Comparison of ENCODE assay signal across 8 mouse cellular contexts in the genomic region with DNA sequence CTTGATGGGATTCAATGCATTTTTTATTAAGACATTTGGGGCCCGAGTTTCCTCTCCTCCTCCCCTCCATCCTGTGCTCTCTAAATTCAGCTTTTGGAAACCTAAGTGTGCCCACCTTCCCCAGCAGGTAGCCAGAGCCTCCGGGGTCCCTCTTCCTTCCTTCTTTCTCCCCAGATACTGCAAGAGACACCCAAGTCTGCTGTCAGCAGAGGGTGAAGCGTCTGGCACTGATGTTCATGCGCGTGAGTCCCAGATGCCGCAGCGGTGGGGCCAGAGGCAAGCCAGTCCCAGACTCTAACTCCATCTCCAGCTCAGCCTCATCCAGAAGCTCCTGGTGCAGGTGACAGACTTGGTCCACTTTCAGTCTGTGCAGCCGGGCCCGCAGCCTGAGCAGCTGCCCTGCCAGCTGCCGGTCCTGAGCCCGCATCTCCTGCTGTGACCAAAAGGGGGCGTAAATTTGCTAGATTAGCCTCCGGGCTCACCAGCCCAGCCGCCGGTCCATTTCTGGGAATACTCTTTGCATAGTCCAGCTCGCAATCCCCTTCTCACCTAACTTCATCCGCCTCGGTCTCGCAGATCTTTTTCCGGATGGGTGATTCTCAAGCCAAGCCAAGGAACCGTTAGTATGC. TPM values are rescaled to one million over a fixed set of nuclear protein-coding genes. Genes with fewer than 3 reads are reported as not detected.
DNase-seq lines count a peak whose midpoint lies in the region; ATAC-seq and TF ChIP-seq lines count a peak whose summit lies in the region.

No protein-coding gene starts in this region.

- no peak for ATAC-seq in embryonic facial prominence, embryonic 14.5 days (ENCODE audit: low read depth)
- no peak for ATAC-seq in heart, embryonic 15.5 days (replicated peaks; ENCODE audit: insufficient number of reproducible peaks, insufficient read depth, low FRiP score, low read depth)
- no peak for ATAC-seq in lung, embryonic 14.5 days (ENCODE audit: insufficient read depth)
- ATAC-seq in neural tube, embryonic 15.5 days (ENCODE audit: low FRiP score): no peak; the same call in 1 of the 2 replicates

- TF ChIP-seq CTCF in lung, embryonic 14.5 days (IDR thresholded peaks at IDR 0.05; ENCODE audit: low read depth): peak; percentile 66

- H3K4me1 ChIP-seq in embryonic facial prominence, embryonic 14.5 days (ENCODE audit: control insufficient read depth, insufficient read depth, low read length): no peaks in the 10 kb centered on the region
- H3K4me1 ChIP-seq in heart, embryonic 15.5 days (replicated peaks): peaks cover 14% of the 10 kb centered on the region
- H3K4me1 ChIP-seq in lung, embryonic 14.5 days (ENCODE audit: insufficient read depth): no peaks in the 10 kb centered on the region
- H3K4me1 ChIP-seq in neural tube, embryonic 15.5 days: peaks cover 8% of the 10 kb centered on the region

- no peaks in the 10 kb centered on the region for H3K27me3 ChIP-seq in embryonic facial prominence, embryonic 14.5 days (replicated peaks; ENCODE audit: control insufficient read depth, insufficient read depth, low read length)
- no peaks in the 10 kb centered on the region for H3K27me3 ChIP-seq in heart, embryonic 15.5 days
- H3K27me3 ChIP-seq in lung, embryonic 14.5 days (ENCODE audit: insufficient read depth, low read length): no peaks in the 10 kb centered on the region
- H3K27me3 ChIP-seq in neural tube, embryonic 15.5 days (replicated peaks): no peaks in the 10 kb centered on the region

- no peaks in the 10 kb centered on the region for H3K9me3 ChIP-seq in embryonic facial prominence, embryonic 14.5 days (ENCODE audit: control insufficient read depth, low read length)
- no peaks in the 10 kb centered on the region for H3K9me3 ChIP-seq in heart, embryonic 15.5 days (replicated peaks)
- no peaks in the 10 kb centered on the region for H3K9me3 ChIP-seq in lung, embryonic 14.5 days (ENCODE audit: low read depth, low read length)
- no peaks in the 10 kb centered on the region for H3K9me3 ChIP-seq in neural tube, embryonic 15.5 days (replicated peaks)

- H3K36me3 ChIP-seq in embryonic facial prominence, embryonic 14.5 days (ENCODE audit: control insufficient read depth, insufficient read depth, low read length): no peaks in the 10 kb centered on the region
- H3K36me3 ChIP-seq in heart, embryonic 15.5 days: no peaks in the 10 kb centered on the region
- no peaks in the 10 kb centered on the region for H3K36me3 ChIP-seq in lung, embryonic 14.5 days (ENCODE audit: insufficient read depth)
- H3K36me3 ChIP-seq in neural tube, embryonic 15.5 days: no peaks in the 10 kb centered on the region

- peak overlapping the region; percentile 15 for H3K4me2 ChIP-seq in embryonic facial prominence, embryonic 14.5 days (ENCODE audit: low read depth, low read length)
- peak overlapping the region; percentile 34 for H3K4me2 ChIP-seq in heart, embryonic 15.5 days
- 0 out of 2 replicates have a peak overlapping the region, but pooled peaks have one; percentile 0 for H3K4me2 ChIP-seq in lung, embryonic 14.5 days
- H3K4me2 ChIP-seq in neural tube, embryonic 15.5 days: peak overlapping the region; percentile 39

- no peak overlapping the region for H3K27ac ChIP-seq in embryonic facial prominence, embryonic 14.5 days (replicated peaks; ENCODE audit: low read depth, low read length)
- H3K27ac ChIP-seq in heart, embryonic 15.5 days: 0 out of 2 replicates have a peak overlapping the region, but pooled peaks have one; percentile 13
- no peak overlapping the region for H3K27ac ChIP-seq in lung, embryonic 14.5 days (ENCODE audit: low read depth)
- no peak overlapping the region for H3K27ac ChIP-seq in neural tube, embryonic 15.5 days (replicated peaks)

- 0 out of 2 replicates have a peak overlapping the region, but pooled peaks have one; percentile 10 for H3K9ac ChIP-seq in embryonic facial prominence, embryonic 14.5 days (ENCODE audit: low read depth, low read length)
- no peak overlapping the region for H3K9ac ChIP-seq in heart, embryonic 15.5 days
- H3K9ac ChIP-seq in lung, embryonic 14.5 days: no peak overlapping the region
- H3K9ac ChIP-seq in neural tube, embryonic 15.5 days (replicated peaks): no peak overlapping the region

- 33% methylated on average over 21 of the region's 21 CpGs for WGBS in embryonic facial prominence, embryonic 14.5 days
- WGBS in heart, embryonic 15.5 days: 30% methylated on average over 21 of the region's 21 CpGs
- WGBS in lung, embryonic 14.5 days: 36% methylated on average over 21 of the region's 21 CpGs
- WGBS in neural tube, embryonic 15.5 days: 31% methylated on average over 21 of the region's 21 CpGs

- DNase-seq in left cerebral cortex, adult 18-20 months (ENCODE audit: low spot score in 2 of 2): peak; percentile 48 to 50
- no peak for DNase-seq in left cerebral cortex, adult 11 months (ENCODE audit: low spot score)
- peak; percentile 70 for DNase-seq in embryonic facial prominence, embryonic 14.5 days (ENCODE audit: low spot score)
- peak; percentile 84 for DNase-seq in kidney, postnatal 14 days
- DNase-seq in lung, embryonic 14.5 days: peak; percentile 87
- peak; percentile 60 for DNase-seq in testis, postnatal 14 days (ENCODE audit: low spot score)

- no peak overlapping the region for H3K4me3 ChIP-seq in embryonic facial prominence, embryonic 14.5 days (ENCODE audit: low read depth, low read length)
- peak overlapping the region; percentile 8; the same call in 1 of the 2 replicates for H3K4me3 ChIP-seq in heart, embryonic 15.5 days
- H3K4me3 ChIP-seq in lung, embryonic 14.5 days (ENCODE audit: low read depth, low read length): no peak overlapping the region
- no peak overlapping the region for H3K4me3 ChIP-seq in neural tube, embryonic 15.5 days (replicated peaks)

RNA-seq across cellular contexts. Expression of gene Fam167b, which starts 1.4 kb away (rescaled TPM):
- under 1 TPM in 1 of 2 experiments, not detected in 1; 0.46 TPM for total RNA-seq in left cerebral cortex, adult 18-20 months (2021)
- 6.4 and 6.9 TPM in 2 replicates for polyA plus RNA-seq in embryonic facial prominence, embryonic 14.5 days (2014; fragmentation: Nextera tagmentation; extraction: Ambion mirVana)
- 4.4 and 5.0 TPM in 2 replicates for polyA plus RNA-seq in heart, embryonic 15.5 days (2015; fragmentation: Nextera tagmentation; extraction: Ambion mirVana)
- polyA plus RNA-seq in lung, embryonic 14.5 days (2014; fragmentation: Nextera tagmentation; extraction: Ambion mirVana): 2.2 and 2.7 TPM in 2 replicates
- 1.3 TPM in 1 of 2 replicates, not detected in the other for polyA plus RNA-seq in neural tube, embryonic 15.5 days (2015; fragmentation: Nextera tagmentation; extraction: Ambion mirVana)

RNA-seq across cellular contexts. Expression of gene Lck, which starts 3.5 kb away (rescaled TPM):
- total RNA-seq in left cerebral cortex, adult 18-20 months (2021): 1 to 10 TPM; 1.2 to 4.4 TPM
- polyA plus RNA-seq in embryonic facial prominence, embryonic 14.5 days (2014; fragmentation: Nextera tagmentation; extraction: Ambion mirVana): 4.7 and 6.4 TPM in 2 replicates
- polyA plus RNA-seq in heart, embryonic 15.5 days (2015; fragmentation: Nextera tagmentation; extraction: Ambion mirVana): 6.8 and 62.1 TPM in 2 replicates
- polyA plus RNA-seq in lung, embryonic 14.5 days (2014; fragmentation: Nextera tagmentation; extraction: Ambion mirVana): 5.7 and 7.8 TPM in 2 replicates
- 11.2 and 99.1 TPM in 2 replicates for polyA plus RNA-seq in neural tube, embryonic 15.5 days (2015; fragmentation: Nextera tagmentation; extraction: Ambion mirVana)

RNA-seq across cellular contexts. Expression of gene Eif3i, which starts 23.5 kb away (rescaled TPM):
- total RNA-seq in left cerebral cortex, adult 18-20 months (2021): 100 to 1,000 TPM; 124 to 128 TPM
- 288 and 308 TPM in 2 replicates for polyA plus RNA-seq in embryonic facial prominence, embryonic 14.5 days (2014; fragmentation: Nextera tagmentation; extraction: Ambion mirVana)
- polyA plus RNA-seq in heart, embryonic 15.5 days (2015; fragmentation: Nextera tagmentation; extraction: Ambion mirVana): 151 and 175 TPM in 2 replicates
- polyA plus RNA-seq in lung, embryonic 14.5 days (2014; fragmentation: Nextera tagmentation; extraction: Ambion mirVana): 308 and 316 TPM in 2 replicates
- 205 and 232 TPM in 2 replicates for polyA plus RNA-seq in neural tube, embryonic 15.5 days (2015; fragmentation: Nextera tagmentation; extraction: Ambion mirVana)

RNA-seq across cellular contexts. Expression of gene Tmem234, which starts 23.5 kb away (rescaled TPM):
- 10 to 100 TPM; 89.2 to 90.1 TPM for total RNA-seq in left cerebral cortex, adult 18-20 months (2021)
- 166 and 174 TPM in 2 replicates for polyA plus RNA-seq in embryonic facial prominence, embryonic 14.5 days (2014; fragmentation: Nextera tagmentation; extraction: Ambion mirVana)
- polyA plus RNA-seq in heart, embryonic 15.5 days (2015; fragmentation: Nextera tagmentation; extraction: Ambion mirVana): 136 and 147 TPM in 2 replicates
- 187 and 200 TPM in 2 replicates for polyA plus RNA-seq in lung, embryonic 14.5 days (2014; fragmentation: Nextera tagmentation; extraction: Ambion mirVana)
- polyA plus RNA-seq in neural tube, embryonic 15.5 days (2015; fragmentation: Nextera tagmentation; extraction: Ambion mirVana): 198 and 199 TPM in 2 replicates

RNA-seq across cellular contexts. Expression of gene Hdac1, which starts 34.5 kb away (rescaled TPM):
- total RNA-seq in left cerebral cortex, adult 18-20 months (2021): 10 to 100 TPM; 21.5 to 22.7 TPM
- 179 and 200 TPM in 2 replicates for polyA plus RNA-seq in embryonic facial prominence, embryonic 14.5 days (2014; fragmentation: Nextera tagmentation; extraction: Ambion mirVana)
- 99.9 and 134 TPM in 2 replicates for polyA plus RNA-seq in heart, embryonic 15.5 days (2015; fragmentation: Nextera tagmentation; extraction: Ambion mirVana)
- polyA plus RNA-seq in lung, embryonic 14.5 days (2014; fragmentation: Nextera tagmentation; extraction: Ambion mirVana): 243 and 246 TPM in 2 replicates
- polyA plus RNA-seq in neural tube, embryonic 15.5 days (2015; fragmentation: Nextera tagmentation; extraction: Ambion mirVana): 77.8 and 119 TPM in 2 replicates
